Mouse (Mus musculus) hindbrain, embryonic 13.5 days (tissue): Measurements from ENCODE around the gene Zc3h15. TPM values are rescaled to one million over a fixed set of nuclear protein-coding genes. Genes with fewer than 3 reads are reported as not detected.

Experiments used
- ATAC-seq: fragments of 200-750 bp; cut with Nextera tagmentation; 2 replicates; pipeline ENCODE4 v1.8.0; 2017; ENCODE audit warnings: moderate TSS enrichment; ENCODE audit not compliant: low FRiP score
- H3K27ac ChIP-seq: fragments of 300-500 bp; sonication (generic); 2 replicates; pipeline ENCODE4 v1.5.1; 2015; ENCODE audit warnings: inconsistent platforms, mild to moderate bottlenecking, moderate library complexity
- H3K27me3 ChIP-seq: fragments of 300-500 bp; sonication (generic); 2 replicates; pipeline ENCODE4 v1.6.1; 2015; ENCODE audit warnings: mild to moderate bottlenecking, inconsistent platforms
- H3K36me3 ChIP-seq: fragments of 300-500 bp; sonication (generic); 2 replicates; pipeline ENCODE4 v1.6.1; 2015; ENCODE audit warnings: mild to moderate bottlenecking, inconsistent platforms
- H3K4me1 ChIP-seq: fragments of 300-500 bp; sonication (generic); replicated peaks from 2 replicates; pipeline ENCODE4 v1.6.1; 2015; ENCODE audit warnings: inconsistent platforms
- H3K4me2 ChIP-seq: fragments of 300-500 bp; sonication (generic); 2 replicates; pipeline ENCODE4 v1.6.1; 2015; ENCODE audit warnings: inconsistent platforms, mild to moderate bottlenecking, moderate library complexity
- H3K4me3 ChIP-seq: fragments of 300-500 bp; sonication (generic); 2 replicates; pipeline ENCODE4 v1.5.1; 2015; ENCODE audit warnings: mild to moderate bottlenecking, inconsistent platforms
- H3K9ac ChIP-seq: fragments of 300-500 bp; sonication (generic); 2 replicates; pipeline ENCODE4 v1.6.1; 2015; ENCODE audit warnings: mild to moderate bottlenecking, inconsistent platforms
- H3K9me3 ChIP-seq: fragments of 300-500 bp; sonication (generic); 2 replicates; pipeline ENCODE4 v1.6.1; 2016; ENCODE audit warnings: inconsistent platforms
- WGBS: fragments of 180-500 bp; shearing (Covaris S2); methylation state at CpG from one replicate; pipeline ENCODE4 v1.1.7; 2015; 5-methylcytosine and 5-hydroxymethylcytosine counted together
- polyA plus RNA-seq: library from polyadenylated mRNA; unstranded; fragments of >200 nt; fragmentation: Nextera tagmentation; extraction: Ambion mirVana; gene quantifications from 2 replicates; pipeline ENCODE4 v1.2.1, GENCODE M21; 2015

The Zc3h15 gene
- polyA plus RNA-seq, 1 experiment from 2014 or later = 215 TPM

- 95% methylated on average over 4 of the region's 4 CpGs for WGBS
- no peaks in the 10 kb centered on the region for H3K27me3 ChIP-seq
Measured at GRCm38 (mm10) chr2:83676226-83676870, 32.1 kb downstream of the Zc3h15 start.

GRCm38 (mm10) chr2:83681332-83681731, 37.1 kb downstream of the Zc3h15 start:
- Histone ChIP-seq H3K4me2 (no peak overlapping the region), H3K27me3 (no peaks in the 10 kb centered on the region), H3K4me1 (no peaks in the 10 kb centered on the region), H3K9ac (no peak overlapping the region), H3K36me3 (no peaks in the 10 kb centered on the region), H3K4me3 (no peak overlapping the region), H3K9me3 (no peaks in the 10 kb centered on the region), H3K27ac (no peak overlapping the region)
- no peak for ATAC-seq
- WGBS = 70% methylated on average over 8 of the region's 8 CpGs

More at GRCm38 (mm10) chr2:83676226-83676870, 32.1 kb downstream of the Zc3h15 start:
- Histone ChIP-seq H3K9me3 (no peaks in the 10 kb centered on the region), H3K4me1 (peaks cover 10% of the 10 kb centered on the region; the same call in 1 of the 2 replicates), H3K36me3 (peaks cover 21% of the 10 kb centered on the region), H3K4me2 (no peak overlapping the region), H3K4me3 (no peak overlapping the region), H3K9ac (no peak overlapping the region), H3K27ac (no peak overlapping the region)
- no peak for ATAC-seq

- H3K4me3 ChIP-seq = no peak overlapping the region
- ATAC-seq = no peak
- 54% methylated on average over 6 of the region's 6 CpGs for whole genome bisulfite sequencing
- H3K4me1 ChIP-seq = no peaks in the 10 kb centered on the region
- H3K27ac ChIP-seq = no peak overlapping the region
- no peak overlapping the region for H3K9ac ChIP-seq
- H3K9me3 ChIP-seq = no peaks in the 10 kb centered on the region
- H3K27me3 ChIP-seq = no peaks in the 10 kb centered on the region
- no peak overlapping the region for H3K4me2 ChIP-seq
- no peaks in the 10 kb centered on the region for H3K36me3 ChIP-seq
Measured at GRCm38 (mm10) chr2:83681785-83682184, 37.5 kb downstream of the Zc3h15 start.

- WGBS = 67% methylated on average over 8 of the region's 8 CpGs
- Histone ChIP-seq H3K4me3 (no peak overlapping the region), H3K27me3 (no peaks in the 10 kb centered on the region), H3K27ac (no peak overlapping the region), H3K36me3 (no peaks in the 10 kb centered on the region), H3K4me1 (no peaks in the 10 kb centered on the region), H3K4me2 (no peak overlapping the region), H3K9me3 (no peaks in the 10 kb centered on the region), H3K9ac (no peak overlapping the region)
- no peak for ATAC-seq
Measured at GRCm38 (mm10) chr2:83682282-83682681, 38.0 kb downstream of the Zc3h15 start.

GRCm38 (mm10) chr2:83683731-83684519, 39.7 kb downstream of the Zc3h15 start:
- no peaks in the 10 kb centered on the region for H3K4me1 ChIP-seq
- WGBS = 87% methylated on average over 9 of the region's 9 CpGs
- H3K27ac ChIP-seq = no peak overlapping the region
- no peak overlapping the region for H3K4me2 ChIP-seq
- H3K27me3 ChIP-seq = no peaks in the 10 kb centered on the region
- peaks cover 8% of the 10 kb centered on the region; the same call in 1 of the 2 replicates for H3K36me3 ChIP-seq
- H3K9me3 ChIP-seq = peaks cover 3% of the 10 kb centered on the region; the same call in 1 of the 2 replicates
- no peak for ATAC-seq
- H3K4me3 ChIP-seq = no peak overlapping the region
- no peak overlapping the region for H3K9ac ChIP-seq

GRCm38 (mm10) chr2:83684691-83685090, 40.5 kb downstream of the Zc3h15 start:
- WGBS = 86% methylated on average over 8 of the region's 8 CpGs
- H3K4me2 ChIP-seq = no peak overlapping the region
- peaks cover 14% of the 10 kb centered on the region; the same call in 1 of the 2 replicates for H3K36me3 ChIP-seq
- H3K4me3 ChIP-seq = no peak overlapping the region
- H3K4me1 ChIP-seq = no peaks in the 10 kb centered on the region
- no peak overlapping the region for H3K27ac ChIP-seq
- no peak overlapping the region for H3K9ac ChIP-seq
- no peak for ATAC-seq
- H3K27me3 ChIP-seq = no peaks in the 10 kb centered on the region
- H3K9me3 ChIP-seq = peaks cover 5% of the 10 kb centered on the region; the same call in 1 of the 2 replicates

- peaks cover 5% of the 10 kb centered on the region; the same call in 1 of the 2 replicates for H3K9me3 ChIP-seq
- no peak overlapping the region for H3K27ac ChIP-seq
- no peaks in the 10 kb centered on the region for H3K27me3 ChIP-seq
- H3K4me1 ChIP-seq = peaks cover 11% of the 10 kb centered on the region; the same call in 1 of the 2 replicates
- H3K4me3 ChIP-seq = no peak overlapping the region
- H3K4me2 ChIP-seq = no peak overlapping the region
- 73% methylated on average over 2 of the region's 2 CpGs for WGBS
- no peak overlapping the region for H3K9ac ChIP-seq
- ATAC-seq = no peak
- peaks cover 14% of the 10 kb centered on the region; the same call in 1 of the 2 replicates for H3K36me3 ChIP-seq
Measured at GRCm38 (mm10) chr2:83690372-83690771, 46.1 kb downstream of the Zc3h15 start.

- H3K36me3 ChIP-seq = peaks cover 14% of the 10 kb centered on the region; the same call in 1 of the 2 replicates
- 14% methylated on average over 10 of the region's 10 CpGs for WGBS
- 0 out of 2 replicates have a peak, but pooled peaks have one; percentile 54 for ATAC-seq
Measured at GRCm38 (mm10) chr2:83692651-83693545, 48.7 kb downstream of the Zc3h15 start.

GRCm38 (mm10) chr2:83694061-83694460, 49.8 kb downstream of the Zc3h15 start:
- H3K4me2 ChIP-seq = no peak overlapping the region
- ATAC-seq = no peak
- WGBS = 89% methylated on average over 7 of the region's 7 CpGs
- no peak overlapping the region for H3K27ac ChIP-seq
- peaks cover under 1% of the 10 kb centered on the region; the same call in 1 of the 2 replicates for H3K9me3 ChIP-seq
- H3K4me3 ChIP-seq = no peak overlapping the region
- H3K4me1 ChIP-seq = peaks cover 11% of the 10 kb centered on the region; the same call in 1 of the 2 replicates
- H3K36me3 ChIP-seq = 0 out of 2 replicates have a peak, but pooled peaks cover 4% of the 10 kb centered on the region
- no peak overlapping the region for H3K9ac ChIP-seq
- no peaks in the 10 kb centered on the region for H3K27me3 ChIP-seq

More at GRCm38 (mm10) chr2:83692651-83693545, 48.7 kb downstream of the Zc3h15 start:
- Histone ChIP-seq H3K4me1 (peaks cover 11% of the 10 kb centered on the region; the same call in 1 of the 2 replicates), H3K27ac (no peak overlapping the region), H3K4me2 (0 out of 2 replicates have a peak overlapping the region, but pooled peaks have one; percentile 11), H3K27me3 (no peaks in the 10 kb centered on the region), H3K4me3 (no peak overlapping the region), H3K9me3 (peaks cover 5% of the 10 kb centered on the region; the same call in 1 of the 2 replicates), H3K9ac (no peak overlapping the region)

GRCm38 (mm10) chr2:83695345-83696247, 51.4 kb downstream of the Zc3h15 start:
- 86% methylated on average over 11 of the region's 11 CpGs for WGBS
- Histone ChIP-seq H3K27me3 (no peaks in the 10 kb centered on the region), H3K4me1 (peaks cover 11% of the 10 kb centered on the region; the same call in 1 of the 2 replicates), H3K9me3 (no peaks in the 10 kb centered on the region), H3K27ac (no peak overlapping the region), H3K9ac (no peak overlapping the region), H3K36me3 (no peaks in the 10 kb centered on the region), H3K4me2 (no peak overlapping the region), H3K4me3 (no peak overlapping the region)
- ATAC-seq = no peak

GRCm38 (mm10) chr2:83698484-83698883, 54.2 kb downstream of the Zc3h15 start:
- ATAC-seq = no peak
- H3K9me3 ChIP-seq = no peaks in the 10 kb centered on the region
- WGBS = 90% methylated on average over 1 of the region's 1 CpGs

More at GRCm38 (mm10) chr2:83698484-83698883, 54.2 kb downstream of the Zc3h15 start:
- Histone ChIP-seq H3K36me3 (no peaks in the 10 kb centered on the region), H3K4me3 (no peak overlapping the region), H3K9ac (no peak overlapping the region), H3K27ac (no peak overlapping the region), H3K27me3 (no peaks in the 10 kb centered on the region), H3K4me2 (no peak overlapping the region), H3K4me1 (no peaks in the 10 kb centered on the region)
